Mouse (Mus musculus) Patski (cell line): ENCODE data around the gene Fbxl17. TPM values are rescaled to one million over a fixed set of nuclear protein-coding genes. Genes with fewer than 3 reads are reported as not detected.

Experiments used
- ATAC-seq: fragments of 100-300 bp; one replicate; pipeline ENCODE4 v1.8.0; 2021
- CTCF ChIA-PET: fragments of 350-600 bp; sonication (Branson Sonifier 250); formaldehyde crosslinking; loops from one replicate; lab custom pipeline; 2022; ENCODE audit warnings: inconsistent platforms; lab: Charles Lee
- POLR2A ChIA-PET: fragments of 350-600 bp; sonication (Branson Sonifier 250); formaldehyde crosslinking; loops from one replicate; lab custom pipeline; 2022; ENCODE audit warnings: antibody characterized with exemption, inconsistent platforms; lab: Charles Lee
- DNase-seq: peaks from one replicate; pipeline ENCODE4 v3.0.0-alpha.2; 2011; ENCODE audit warnings: low read depth, low spot score
- H3K27me3 ChIP-seq: fragments of 371-371 bp; one replicate; pipeline ENCODE4 v1.5.1; 2021
- CTCF ChIP-seq: fragments of 100-300 bp; IDR thresholded peaks from one replicate; pipeline ENCODE4 v1.5.1; 2021
- in situ Hi-C: fragments of 300-500 bp; cut with MboI; formaldehyde crosslinking; loops from 3 replicates; pipeline ENCODE4 v1.11.1; 2018; ENCODE audit warnings: low pct_unique_long_range_greater_than_20kb, mixed read lengths
- polyA plus RNA-seq: library from polyadenylated mRNA; unstranded; gene quantifications from one replicate; pipeline ENCODE4 v1.2.3, GENCODE M21; 2021

Fbxl17 gene
- polyA plus RNA-seq, 1 experiment from 2014 or later = 28.7 TPM

DNA sequence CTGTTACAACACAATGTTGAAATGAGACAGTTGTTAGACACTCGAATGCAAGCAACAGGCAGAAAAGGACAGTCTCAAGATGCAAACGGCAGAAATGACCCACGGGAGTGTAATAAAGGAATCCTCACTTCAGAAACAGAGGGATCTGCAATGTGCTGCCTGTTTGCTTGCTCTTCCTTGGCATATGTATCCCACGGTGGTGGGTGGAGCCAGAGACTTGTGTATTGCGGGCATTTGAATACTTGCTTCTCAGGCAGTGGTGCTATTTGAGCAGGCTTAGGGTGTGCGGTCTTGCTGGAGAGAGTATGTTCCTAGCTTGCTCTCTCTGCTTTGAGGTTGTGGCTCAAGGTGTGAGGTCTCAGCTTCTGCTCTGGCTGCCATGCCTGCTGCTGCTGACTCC, 228.8 kb downstream of the Fbxl17 start:
- H3K27me3 ChIP-seq = no peaks in the 10 kb centered on the region
- TF ChIP-seq CTCF = no peak
- in situ Hi-C loops = no loop called here
- ChIA-PET CTCF (no interaction called here), POLR2A (no interaction called here)
- DNase-seq (no peak), ATAC-seq (no peak)

DNA sequence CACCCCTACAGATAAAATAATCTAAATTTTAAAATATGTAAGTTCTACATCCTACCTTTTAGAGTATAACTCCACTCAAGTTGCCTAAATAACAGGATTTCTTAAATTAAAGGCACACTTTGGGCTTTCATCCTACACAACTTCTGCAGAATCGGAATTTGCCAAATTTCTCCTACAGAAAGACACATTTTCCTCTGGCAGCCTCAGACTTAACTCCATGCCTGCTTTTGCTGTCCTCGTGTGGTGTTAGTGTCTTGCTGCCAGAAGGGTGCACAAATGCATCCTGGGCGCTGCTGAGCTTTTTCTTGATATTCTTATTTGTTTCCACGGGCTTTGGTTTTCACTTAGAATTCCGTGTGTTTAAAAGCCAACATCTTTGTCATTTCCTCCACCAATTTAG, 229.3 kb downstream of the Fbxl17 start:
- no peak for TF ChIP-seq CTCF
- POLR2A ChIA-PET = no interaction called here
- CTCF ChIA-PET = no interaction called here
- no peaks in the 10 kb centered on the region for H3K27me3 ChIP-seq
- in situ Hi-C loops = no loop called here
- ATAC-seq (no peak), DNase-seq (no peak)

DNA sequence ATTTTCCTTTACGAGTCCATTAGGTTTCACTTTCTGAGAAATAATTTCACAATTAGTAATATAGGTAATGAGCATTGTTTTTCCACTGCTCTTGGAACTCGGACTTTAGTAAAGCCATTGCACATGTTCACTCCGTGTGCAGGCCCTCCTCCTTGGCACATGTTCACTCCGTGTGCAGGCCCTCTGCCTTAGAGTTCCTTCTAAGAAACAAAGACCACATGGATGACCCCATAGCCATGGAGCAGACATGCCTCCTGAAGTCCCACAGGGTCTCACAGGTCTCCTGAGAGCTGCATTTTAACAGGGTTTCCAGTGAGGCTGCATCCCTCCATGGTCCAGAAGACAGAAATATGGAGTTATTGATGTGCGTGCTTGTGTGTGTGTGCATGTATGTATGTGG, 237.1 kb downstream of the Fbxl17 start:
- no peak for ATAC-seq

DNA sequence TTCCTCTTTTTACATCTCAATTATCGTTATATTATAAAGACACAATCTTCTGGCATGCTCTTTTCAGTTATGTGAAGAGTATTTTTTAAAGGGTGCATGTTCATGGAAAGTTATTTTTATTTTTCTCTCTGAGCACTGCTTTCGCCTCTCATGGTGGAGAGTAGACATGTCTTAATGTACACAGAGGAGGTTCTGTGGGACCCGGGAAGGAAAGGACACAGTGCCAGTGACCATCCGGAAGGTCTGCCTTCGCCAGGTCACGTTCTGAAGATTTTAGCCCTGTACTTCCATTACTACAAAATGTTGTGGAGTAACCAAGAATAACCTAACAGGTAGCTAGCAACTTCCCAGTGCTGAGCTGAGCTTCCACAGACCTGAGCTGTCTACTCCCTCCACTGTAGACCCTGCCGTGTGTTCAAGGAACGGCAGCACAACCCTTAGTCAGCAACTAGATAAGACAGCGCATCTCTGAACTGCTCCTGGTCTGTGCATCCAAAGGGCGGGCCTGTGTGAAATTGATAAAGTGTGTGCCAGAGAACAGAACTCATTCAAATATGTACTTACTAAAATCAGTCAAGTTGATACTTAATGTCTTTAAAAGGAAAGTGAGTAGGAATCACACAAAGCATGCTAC, 238.2 kb downstream of the Fbxl17 start:
- H3K27me3 ChIP-seq = no peaks in the 10 kb centered on the region
- TF ChIP-seq CTCF = no peak
- in situ Hi-C loops = no loop called here
- ChIA-PET POLR2A (no interaction called here), CTCF (interaction anchor here (1.0 kb wide), 1 partner anchor 17 kb away, joined by 4 read pairs; no protein-coding TSS in a partner anchor)
- DNase-seq (no peak), ATAC-seq (no peak)

More for the DNA sequence above, 237.1 kb downstream of the Fbxl17 start:
- CTCF ChIA-PET = no interaction called here
- POLR2A ChIA-PET = no interaction called here
- H3K27me3 ChIP-seq = no peaks in the 10 kb centered on the region
- DNase-seq = no peak
- in situ Hi-C loops = no loop called here
- no peak for TF ChIP-seq CTCF

DNA sequence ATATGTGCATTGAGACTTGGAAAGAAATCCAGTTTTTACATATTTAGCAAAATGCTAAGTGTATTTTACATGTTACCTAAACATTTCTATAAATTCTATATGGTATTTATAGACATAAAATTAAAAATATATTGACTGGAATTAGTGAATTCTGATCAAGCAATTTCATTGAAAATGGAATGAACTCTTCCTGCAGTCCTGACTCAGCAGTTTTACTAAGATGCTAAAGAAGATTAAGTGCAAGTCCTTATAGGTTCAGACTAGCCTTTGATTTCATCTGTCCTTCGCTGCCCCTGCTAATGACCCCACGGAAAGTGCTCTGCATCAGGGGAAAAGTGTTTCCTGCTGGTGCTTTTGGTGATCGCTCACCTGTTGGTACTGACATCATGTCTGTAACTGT, 240.7 kb downstream of the Fbxl17 start:
- H3K27me3 ChIP-seq = no peaks in the 10 kb centered on the region
- DNase-seq (no peak), ATAC-seq (no peak)
- no peak for TF ChIP-seq CTCF
- in situ Hi-C loops = no loop called here
- POLR2A ChIA-PET = no interaction called here
- CTCF ChIA-PET = interaction anchor here (1.6 kb wide), 1 partner anchor 15 kb away, joined by 3 read pairs; no protein-coding TSS in a partner anchor

DNA sequence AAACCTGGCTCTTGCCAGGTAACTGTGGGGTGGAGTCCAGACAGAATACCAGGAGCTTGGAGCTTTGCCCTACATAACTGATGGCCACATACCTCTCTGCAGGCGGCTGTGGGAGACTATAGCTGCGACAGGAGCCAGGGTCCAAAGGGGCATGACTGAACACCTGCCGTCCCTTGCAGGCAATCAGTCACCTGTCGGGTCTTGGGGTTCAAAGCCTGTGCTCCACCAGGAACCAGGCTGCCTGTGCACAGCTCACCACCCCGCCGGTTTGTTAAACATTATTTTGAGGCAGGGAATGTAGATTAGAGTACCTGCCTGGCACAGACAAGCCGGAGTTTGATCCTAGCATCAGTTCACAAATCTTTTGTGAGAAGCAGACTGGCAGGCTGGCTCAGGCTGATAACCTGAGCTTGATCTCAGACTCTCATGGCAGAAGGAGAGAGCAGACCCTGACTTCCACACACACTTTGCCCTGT, 253.6 kb downstream of the Fbxl17 start:
- ChIA-PET CTCF (no interaction called here), POLR2A (no interaction called here)
- no peak for DNase-seq
- H3K27me3 ChIP-seq = no peaks in the 10 kb centered on the region
- in situ Hi-C loops = no loop called here
- ATAC-seq = no peak
- no peak for TF ChIP-seq CTCF

DNA sequence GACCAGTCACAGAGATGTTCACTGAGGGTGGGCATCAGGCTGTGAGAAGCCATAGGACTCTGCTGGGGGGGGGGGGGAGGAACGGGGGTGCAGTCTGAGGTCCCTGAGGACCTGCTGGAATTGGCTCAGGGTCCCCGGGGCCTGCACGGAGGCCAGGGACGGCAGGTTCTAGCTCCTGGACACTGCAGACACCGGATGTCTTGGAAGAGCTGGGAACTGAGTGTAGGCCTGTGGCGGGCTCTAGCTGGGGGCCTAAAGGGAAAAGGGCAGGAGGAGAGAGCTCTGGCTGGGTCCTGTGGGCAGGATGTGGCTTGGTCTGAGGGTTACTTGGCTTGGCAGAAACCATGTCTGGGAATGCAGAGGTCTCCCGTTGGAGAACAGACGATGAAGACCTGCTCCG, 254.3 kb downstream of the Fbxl17 start:
- CTCF ChIA-PET = no interaction called here

DNA sequence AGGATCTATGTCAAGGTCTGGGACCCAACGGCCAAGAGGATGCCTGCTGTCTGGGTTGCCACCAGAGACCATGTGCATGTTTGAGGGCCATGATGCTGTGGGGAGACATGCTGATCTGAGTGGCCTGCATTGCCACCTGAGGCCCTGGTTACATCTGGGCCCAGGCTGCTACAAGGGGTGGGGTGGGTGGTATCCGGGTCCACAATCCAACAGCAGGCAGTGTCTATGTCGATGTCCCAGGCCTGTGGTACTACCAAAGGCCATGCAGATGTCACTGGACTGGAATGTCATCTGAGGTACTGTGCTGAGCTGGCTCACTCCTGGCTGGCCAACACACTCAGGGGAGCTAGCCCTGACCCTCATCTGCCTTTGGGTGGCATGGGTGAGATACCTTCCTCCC, 257.1 kb downstream of the Fbxl17 start:
- ChIA-PET POLR2A (no interaction called here), CTCF (no interaction called here)
- DNase-seq (no peak), ATAC-seq (no peak)
- no peak for TF ChIP-seq CTCF
- in situ Hi-C loops = no loop called here
- H3K27me3 ChIP-seq = no peaks in the 10 kb centered on the region

More for the DNA sequence above, 254.3 kb downstream of the Fbxl17 start:
- DNase-seq (no peak), ATAC-seq (no peak)
- TF ChIP-seq CTCF = no peak
- H3K27me3 ChIP-seq = no peaks in the 10 kb centered on the region
- in situ Hi-C loops = no loop called here
- POLR2A ChIA-PET = no interaction called here

DNA sequence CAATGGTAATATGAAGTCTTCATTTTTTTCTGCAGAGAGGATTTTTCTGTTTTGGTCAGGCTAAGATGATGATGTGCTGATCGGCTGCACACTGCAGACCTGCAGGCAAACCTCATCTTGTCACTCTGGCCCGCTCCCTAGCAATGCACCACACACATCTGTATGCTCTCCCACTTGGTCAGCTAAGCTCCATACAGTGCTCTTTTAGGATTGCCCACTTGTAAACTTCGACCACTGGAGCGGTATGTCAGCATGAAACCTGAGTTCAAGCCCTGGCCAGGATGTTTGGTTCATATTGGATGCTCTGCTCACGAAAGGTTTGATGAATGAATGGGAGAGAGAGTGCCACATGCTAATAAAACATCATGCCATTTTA, 259.1 kb downstream of the Fbxl17 start:
- in situ Hi-C loops = no loop called here
- H3K27me3 ChIP-seq = no peaks in the 10 kb centered on the region
- ATAC-seq (no peak), DNase-seq (no peak)
- ChIA-PET POLR2A (no interaction called here), CTCF (no interaction called here)
- TF ChIP-seq CTCF = no peak

DNA sequence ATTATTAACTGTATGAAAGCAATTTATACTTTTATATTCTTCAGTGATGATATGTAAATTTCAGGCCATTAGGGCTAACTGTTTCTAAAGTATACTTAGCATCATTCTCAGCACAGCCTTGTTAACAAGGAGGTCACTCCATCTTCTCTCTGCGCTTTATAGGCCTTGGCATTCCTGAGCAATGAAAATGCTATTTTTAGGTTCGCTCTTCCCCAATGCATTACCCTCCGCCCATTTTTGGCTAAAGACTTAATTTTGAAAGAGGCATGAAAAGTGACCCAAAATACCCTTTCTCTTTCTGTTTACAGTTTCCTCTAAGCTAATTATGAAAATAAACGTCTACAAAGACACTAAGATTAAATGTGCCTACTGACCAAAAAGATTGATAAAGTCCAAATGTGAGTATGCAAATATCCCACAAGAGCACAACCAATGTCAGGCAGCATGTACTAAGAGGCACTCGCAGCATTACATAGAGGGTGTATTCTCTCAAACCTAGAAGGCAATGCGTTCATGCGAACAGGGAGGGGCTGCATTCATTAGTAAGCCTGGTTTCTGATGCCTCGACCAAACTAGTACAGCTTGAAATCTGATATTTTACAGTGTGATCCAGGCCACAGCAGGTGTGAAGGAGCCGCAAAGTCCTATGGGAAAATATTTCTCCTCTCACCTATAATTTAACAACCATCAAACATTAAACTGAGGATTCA, 259.6 kb downstream of the Fbxl17 start:
- POLR2A ChIA-PET = no interaction called here

DNA sequence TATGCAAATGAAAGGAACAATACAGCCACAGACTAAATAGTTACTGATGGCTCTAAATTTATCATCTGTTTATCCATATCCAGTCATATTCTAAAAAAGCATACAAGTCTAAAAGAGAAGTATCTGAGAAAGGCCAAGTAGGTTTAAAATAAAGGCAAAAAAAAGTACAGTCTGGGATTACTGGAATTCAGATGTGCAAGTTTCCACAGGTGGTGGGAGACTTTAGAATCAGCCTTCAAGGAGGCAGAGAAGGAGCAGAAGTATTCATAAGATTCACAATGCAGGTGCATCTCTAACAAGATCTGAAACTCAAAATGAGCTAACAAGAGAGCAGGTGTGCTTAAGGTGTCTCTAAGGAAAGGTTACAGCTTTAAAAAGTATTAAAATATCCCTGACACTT, 263.0 kb downstream of the Fbxl17 start:
- ATAC-seq = no peak
- ChIA-PET CTCF (no interaction called here), POLR2A (no interaction called here)
- no peak for TF ChIP-seq CTCF
- H3K27me3 ChIP-seq = no peaks in the 10 kb centered on the region
- in situ Hi-C loops = no loop called here
- DNase-seq = no peak

More for the DNA sequence above, 259.6 kb downstream of the Fbxl17 start:
- no peaks in the 10 kb centered on the region for H3K27me3 ChIP-seq
- TF ChIP-seq CTCF = no peak
- ATAC-seq (no peak), DNase-seq (no peak)
- CTCF ChIA-PET = no interaction called here
- in situ Hi-C loops = no loop called here
